Mouse (Mus musculus): Measurements from ENCODE around the gene Sec1. TPM values are rescaled to one million over a fixed set of nuclear protein-coding genes. Genes with fewer than 3 reads are reported as not detected.

Gene Sec1
- total and polyA plus RNA-seq, 2 experiments from 2014 or later, result 0.33 to 1.3 TPM

DNA sequence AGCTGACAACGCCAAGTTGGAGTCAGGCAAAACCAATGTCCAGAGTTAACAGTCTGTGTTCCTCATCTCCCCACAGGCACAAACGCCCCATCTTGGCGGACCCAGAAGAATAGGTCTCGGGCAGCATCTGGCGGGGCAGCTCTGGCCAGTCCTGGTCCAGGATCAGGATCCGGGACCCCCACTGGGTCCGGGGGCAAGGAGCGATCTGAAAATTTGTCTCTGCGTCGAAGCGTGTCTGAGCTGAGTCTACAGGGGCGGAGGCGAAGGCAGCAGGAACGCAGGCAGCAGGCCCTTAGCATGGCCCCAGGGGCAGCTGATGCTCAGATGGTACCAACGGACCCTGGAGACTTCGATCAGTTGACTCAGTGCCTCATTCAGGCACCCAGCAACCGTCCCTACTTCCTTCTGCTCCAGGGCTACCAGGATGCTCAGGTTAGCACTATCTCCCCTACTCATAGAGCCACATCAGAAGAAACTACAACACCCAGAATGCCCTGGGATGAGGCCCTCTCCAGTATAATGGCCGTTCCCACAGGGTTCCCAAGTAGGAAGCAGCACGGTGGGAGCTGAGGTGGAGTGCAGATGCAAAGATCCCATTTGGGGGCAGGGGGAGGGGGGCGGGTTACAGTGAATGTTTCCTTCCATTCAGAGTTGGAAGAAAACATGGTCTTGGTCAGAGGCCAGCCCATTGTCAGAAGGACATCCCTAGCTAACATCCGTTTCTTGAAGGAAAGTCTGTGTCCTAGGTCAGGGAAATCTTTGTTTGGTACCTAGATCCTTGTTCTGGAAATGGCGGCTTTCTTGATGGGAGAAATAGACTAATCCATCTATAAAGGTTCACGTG is 63.9 kb downstream of the Sec1 start:
- H3K4me2 ChIP-seq (ENCODE audit: low read depth, low read length), result peak overlapping the region; percentile 78
- H3K9ac ChIP-seq (replicated peaks; ENCODE audit: low read depth, low read length), result no peak overlapping the region
- TF ChIP-seq EP300 (IDR thresholded peaks at IDR 0.05; ENCODE audit: low read depth) (peak; percentile 53; the same call in 1 of the 2 replicates), CTCF (IDR thresholded peaks at IDR 0.05; ENCODE audit: low read depth) (no peak)
- H3K27me3 ChIP-seq (ENCODE audit: control insufficient read depth, insufficient read depth, low read length), result peaks cover 11% of the 10 kb centered on the region
- DNase-seq (ENCODE audit: low spot score), result peak; percentile 31
- 65% methylated on average over 23 of the region's 23 CpGs for WGBS
- H3K4me3 ChIP-seq (ENCODE audit: low read depth, low read length), result no peak overlapping the region
- H3K4me1 ChIP-seq (ENCODE audit: control insufficient read depth, insufficient read depth), result no peaks in the 10 kb centered on the region
- H3K27ac ChIP-seq (ENCODE audit: low read depth), result peak overlapping the region; percentile 28; the same call in 1 of the 2 replicates
- H3K9me3 ChIP-seq (replicated peaks; ENCODE audit: control insufficient read depth, low read length), result no peaks in the 10 kb centered on the region
- no peak for ATAC-seq (ENCODE audit: insufficient read depth, low read depth)
- H3K36me3 ChIP-seq (replicated peaks; ENCODE audit: control insufficient read depth, insufficient read depth, low read length), result peaks cover 8% of the 10 kb centered on the region; the same call in 1 of the 2 replicates

DNA sequence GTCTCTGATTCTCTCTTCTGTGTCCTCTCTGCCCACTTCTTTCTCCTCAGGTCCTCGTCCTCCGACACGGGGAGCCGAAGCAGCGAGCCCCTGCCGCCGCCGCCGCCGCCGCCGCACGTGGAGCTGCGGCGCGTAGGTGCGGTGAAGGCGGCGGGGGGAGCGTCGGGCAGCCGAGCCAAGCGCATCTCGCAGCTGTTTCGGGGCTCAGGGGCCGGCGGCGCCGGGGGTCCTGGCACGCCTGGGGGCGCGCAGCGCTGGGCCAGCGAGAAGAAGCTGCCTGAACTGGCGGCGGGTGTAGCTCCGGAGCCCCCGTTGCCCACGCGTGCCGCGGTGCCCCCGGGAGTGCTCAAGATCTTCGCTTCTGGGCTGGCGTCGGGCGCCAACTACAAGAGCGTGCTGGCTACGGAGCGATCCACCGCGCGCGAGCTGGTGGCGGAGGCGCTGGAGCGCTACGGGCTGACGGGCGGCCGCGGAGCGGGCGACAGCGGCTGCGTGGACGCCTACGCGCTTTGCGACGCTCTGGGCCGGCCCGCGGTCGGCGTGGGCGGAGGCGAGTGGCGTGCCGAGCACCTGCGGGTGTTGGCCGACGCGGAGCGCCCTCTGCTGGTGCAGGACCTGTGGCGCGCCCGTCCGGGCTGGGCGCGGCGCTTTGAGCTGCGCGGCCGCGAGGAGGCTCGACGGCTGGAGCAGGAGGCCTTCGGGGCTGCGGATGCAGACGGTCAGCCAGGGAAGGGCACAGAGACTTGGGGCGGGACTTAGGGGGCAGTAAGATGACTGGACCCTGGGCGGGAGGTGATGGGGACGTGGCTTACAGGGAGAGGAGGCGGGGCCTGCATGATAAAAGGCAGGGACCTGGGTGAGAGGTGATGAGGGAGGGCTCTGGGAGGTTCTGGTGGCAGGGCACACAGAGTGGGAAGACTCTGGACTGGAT is 65.6 kb downstream of the Sec1 start:
- TF ChIP-seq EP300 (IDR thresholded peaks at IDR 0.05; ENCODE audit: low read depth) (0 out of 2 replicates have a peak, but pooled peaks have one; percentile 19), CTCF (IDR thresholded peaks at IDR 0.05; ENCODE audit: low read depth) (peak; percentile 66)
- DNase-seq (ENCODE audit: low spot score) (peak; percentile 88), ATAC-seq (ENCODE audit: insufficient read depth, low read depth) (peak; percentile 79)
- Histone ChIP-seq H3K4me3 (ENCODE audit: low read depth, low read length) (peak overlapping the region; percentile 57), H3K27me3 (ENCODE audit: control insufficient read depth, insufficient read depth, low read length) (peaks cover 11% of the 10 kb centered on the region), H3K9me3 (replicated peaks; ENCODE audit: control insufficient read depth, low read length) (no peaks in the 10 kb centered on the region), H3K4me1 (ENCODE audit: control insufficient read depth, insufficient read depth) (no peaks in the 10 kb centered on the region), H3K27ac (ENCODE audit: low read depth) (peak overlapping the region; percentile 82), H3K4me2 (ENCODE audit: low read depth, low read length) (peak overlapping the region; percentile 78), H3K36me3 (replicated peaks; ENCODE audit: control insufficient read depth, insufficient read depth, low read length) (peaks cover 4% of the 10 kb centered on the region; the same call in 1 of the 2 replicates), H3K9ac (replicated peaks; ENCODE audit: low read depth, low read length) (peak overlapping the region; percentile 70)
- 1% methylated on average over 101 of the region's 105 CpGs for WGBS

Other genes starting within 250 kb of the Sec1 start
Only the 30 nearest of the 34 such genes appear.
- not detected in 2 replicates for gene Tulp2, start 212.5 kb downstream of the Sec1 start, total RNA-seq (2014; rRNA removed; ENCODE audit: low replicate concordance)
- 0.15 and 0.20 TPM in 2 replicates for gene Tulp2, start 212.5 kb downstream of the Sec1 start, polyA plus RNA-seq (2015; fragmentation: Nextera tagmentation; extraction: Ambion mirVana)
- gene Gm45808, start 207.6 kb downstream of the Sec1 start, total RNA-seq (2014; rRNA removed; ENCODE audit: low replicate concordance), result 14.2 TPM in 1 of 2 replicates, not detected in the other
- 0.18 TPM in 1 of 2 replicates, not detected in the other for gene Gm45808, start 207.6 kb downstream of the Sec1 start, polyA plus RNA-seq (2015; fragmentation: Nextera tagmentation; extraction: Ambion mirVana)
- 3.4 and 5.6 TPM in 2 replicates for gene Dhdh, start 205.6 kb downstream of the Sec1 start, total RNA-seq (2014; rRNA removed; ENCODE audit: low replicate concordance)
- gene Dhdh, start 205.6 kb downstream of the Sec1 start, polyA plus RNA-seq (2015; fragmentation: Nextera tagmentation; extraction: Ambion mirVana), result 5.1 and 5.3 TPM in 2 replicates
- gene Nucb1, start 184.0 kb downstream of the Sec1 start, total RNA-seq (2014; rRNA removed; ENCODE audit: low replicate concordance), result 78.4 and 107 TPM in 2 replicates
- gene Nucb1, start 184.0 kb downstream of the Sec1 start, polyA plus RNA-seq (2015; fragmentation: Nextera tagmentation; extraction: Ambion mirVana), result 108 and 110 TPM in 2 replicates
- 10.6 and 28.8 TPM in 2 replicates for gene Ppp1r15a, start 168.1 kb downstream of the Sec1 start, total RNA-seq (2014; rRNA removed; ENCODE audit: low replicate concordance)
- 19.2 and 22.8 TPM in 2 replicates for gene Ppp1r15a, start 168.1 kb downstream of the Sec1 start, polyA plus RNA-seq (2015; fragmentation: Nextera tagmentation; extraction: Ambion mirVana)
- 1.3 and 3.4 TPM in 2 replicates for gene Plekha4, start 168.1 kb downstream of the Sec1 start, total RNA-seq (2014; rRNA removed; ENCODE audit: low replicate concordance)
- 0.78 and 1.2 TPM in 2 replicates for gene Plekha4, start 168.1 kb downstream of the Sec1 start, polyA plus RNA-seq (2015; fragmentation: Nextera tagmentation; extraction: Ambion mirVana)
- not detected in 2 replicates for gene Hsd17b14, start 139.5 kb downstream of the Sec1 start, total RNA-seq (2014; rRNA removed; ENCODE audit: low replicate concordance)
- 0.11 and 0.34 TPM in 2 replicates for gene Hsd17b14, start 139.5 kb downstream of the Sec1 start, polyA plus RNA-seq (2015; fragmentation: Nextera tagmentation; extraction: Ambion mirVana)
- gene Bcat2, start 124.2 kb downstream of the Sec1 start, total RNA-seq (2014; rRNA removed; ENCODE audit: low replicate concordance), result 70.6 and 97.2 TPM in 2 replicates
- 73.7 and 74.8 TPM in 2 replicates for gene Bcat2, start 124.2 kb downstream of the Sec1 start, polyA plus RNA-seq (2015; fragmentation: Nextera tagmentation; extraction: Ambion mirVana)
- not detected in 2 replicates for gene Fgf21, start 78.9 kb downstream of the Sec1 start, total RNA-seq (2014; rRNA removed; ENCODE audit: low replicate concordance)
- gene Fgf21, start 78.9 kb downstream of the Sec1 start, polyA plus RNA-seq (2015; fragmentation: Nextera tagmentation; extraction: Ambion mirVana), result 0.12 TPM in 1 of 2 replicates, not detected in the other
- gene Fut1, start 77.1 kb downstream of the Sec1 start, total RNA-seq (2014; rRNA removed; ENCODE audit: low replicate concordance), result not detected in 2 replicates
- gene Fut1, start 77.1 kb downstream of the Sec1 start, polyA plus RNA-seq (2015; fragmentation: Nextera tagmentation; extraction: Ambion mirVana), result not detected in 2 replicates
- gene Izumo1, start 72.6 kb downstream of the Sec1 start, total RNA-seq (2014; rRNA removed; ENCODE audit: low replicate concordance), result 0.53 TPM in 1 of 2 replicates, not detected in the other
- 0.11 and 0.23 TPM in 2 replicates for gene Izumo1, start 72.6 kb downstream of the Sec1 start, polyA plus RNA-seq (2015; fragmentation: Nextera tagmentation; extraction: Ambion mirVana)
- 68.8 and 77.6 TPM in 2 replicates for gene Rasip1, start 66.9 kb downstream of the Sec1 start, total RNA-seq (2014; rRNA removed; ENCODE audit: low replicate concordance)
- 13.7 and 14.3 TPM in 2 replicates for gene Rasip1, start 66.9 kb downstream of the Sec1 start, polyA plus RNA-seq (2015; fragmentation: Nextera tagmentation; extraction: Ambion mirVana)
- gene Mamstr, start 54.4 kb downstream of the Sec1 start, total RNA-seq (2014; rRNA removed; ENCODE audit: low replicate concordance), result 5.6 and 6.5 TPM in 2 replicates
- gene Mamstr, start 54.4 kb downstream of the Sec1 start, polyA plus RNA-seq (2015; fragmentation: Nextera tagmentation; extraction: Ambion mirVana), result 7.2 and 7.7 TPM in 2 replicates
- gene Fut2, start 28.0 kb downstream of the Sec1 start, total RNA-seq (2014; rRNA removed; ENCODE audit: low replicate concordance), result not detected in 2 replicates
- gene Fut2, start 28.0 kb downstream of the Sec1 start, polyA plus RNA-seq (2015; fragmentation: Nextera tagmentation; extraction: Ambion mirVana), result 1.5 and 1.7 TPM in 2 replicates
- gene Ntn5, start 10.4 kb downstream of the Sec1 start, total RNA-seq (2014; rRNA removed; ENCODE audit: low replicate concordance), result not detected in 2 replicates
- gene Ntn5, start 10.4 kb downstream of the Sec1 start, polyA plus RNA-seq (2015; fragmentation: Nextera tagmentation; extraction: Ambion mirVana), result 0.11 TPM in 1 of 2 replicates, not detected in the other
- 1.6 and 3.0 TPM in 2 replicates for gene Car11, start 5.4 kb upstream of the Sec1 start, total RNA-seq (2014; rRNA removed; ENCODE audit: low replicate concordance)
- 2.5 and 2.8 TPM in 2 replicates for gene Car11, start 5.4 kb upstream of the Sec1 start, polyA plus RNA-seq (2015; fragmentation: Nextera tagmentation; extraction: Ambion mirVana)
- gene Dbp, start 10.7 kb upstream of the Sec1 start, total RNA-seq (2014; rRNA removed; ENCODE audit: low replicate concordance), result 29.3 and 37.4 TPM in 2 replicates
- 21.9 and 24.9 TPM in 2 replicates for gene Dbp, start 10.7 kb upstream of the Sec1 start, polyA plus RNA-seq (2015; fragmentation: Nextera tagmentation; extraction: Ambion mirVana)
- 1,259 and 1,310 TPM in 2 replicates for gene Rpl18, start 21.1 kb upstream of the Sec1 start, total RNA-seq (2014; rRNA removed; ENCODE audit: low replicate concordance)
- 479 and 486 TPM in 2 replicates for gene Rpl18, start 21.1 kb upstream of the Sec1 start, polyA plus RNA-seq (2015; fragmentation: Nextera tagmentation; extraction: Ambion mirVana)
- gene Sphk2, start 23.6 kb upstream of the Sec1 start, total RNA-seq (2014; rRNA removed; ENCODE audit: low replicate concordance), result 19.5 and 23.3 TPM in 2 replicates
- gene Sphk2, start 23.6 kb upstream of the Sec1 start, polyA plus RNA-seq (2015; fragmentation: Nextera tagmentation; extraction: Ambion mirVana), result 11.1 and 11.4 TPM in 2 replicates
- not detected in 2 replicates for gene Fam83e, start 26.8 kb upstream of the Sec1 start, total RNA-seq (2014; rRNA removed; ENCODE audit: low replicate concordance)
- 0.07 and 0.26 TPM in 2 replicates for gene Fam83e, start 26.8 kb upstream of the Sec1 start, polyA plus RNA-seq (2015; fragmentation: Nextera tagmentation; extraction: Ambion mirVana)
- not detected in 2 replicates for gene Spaca4, start 31.4 kb upstream of the Sec1 start, total RNA-seq (2014; rRNA removed; ENCODE audit: low replicate concordance)
- not detected in 2 replicates for gene Spaca4, start 31.4 kb upstream of the Sec1 start, polyA plus RNA-seq (2015; fragmentation: Nextera tagmentation; extraction: Ambion mirVana)
- gene Lmtk3, start 89.3 kb upstream of the Sec1 start, total RNA-seq (2014; rRNA removed; ENCODE audit: low replicate concordance), result 0.31 TPM in 1 of 2 replicates, not detected in the other
- gene Lmtk3, start 89.3 kb upstream of the Sec1 start, polyA plus RNA-seq (2015; fragmentation: Nextera tagmentation; extraction: Ambion mirVana), result not detected in 2 replicates
- gene Sult2b1, start 90.3 kb upstream of the Sec1 start, total RNA-seq (2014; rRNA removed; ENCODE audit: low replicate concordance), result not detected in 2 replicates
- gene Sult2b1, start 90.3 kb upstream of the Sec1 start, polyA plus RNA-seq (2015; fragmentation: Nextera tagmentation; extraction: Ambion mirVana), result 0.23 and 0.27 TPM in 2 replicates
- 99.9 and 102 TPM in 2 replicates for gene Cyth2, start 120.2 kb upstream of the Sec1 start, total RNA-seq (2014; rRNA removed; ENCODE audit: low replicate concordance)
- gene Cyth2, start 120.2 kb upstream of the Sec1 start, polyA plus RNA-seq (2015; fragmentation: Nextera tagmentation; extraction: Ambion mirVana), result 86.5 and 90.0 TPM in 2 replicates
- gene Kcnj14, start 130.4 kb upstream of the Sec1 start, total RNA-seq (2014; rRNA removed; ENCODE audit: low replicate concordance), result 0.35 TPM in 1 of 2 replicates, not detected in the other
- gene Kcnj14, start 130.4 kb upstream of the Sec1 start, polyA plus RNA-seq (2015; fragmentation: Nextera tagmentation; extraction: Ambion mirVana), result 0.26 and 0.29 TPM in 2 replicates
- 26.7 and 28.8 TPM in 2 replicates for gene Grwd1, start 136.5 kb upstream of the Sec1 start, total RNA-seq (2014; rRNA removed; ENCODE audit: low replicate concordance)
- gene Grwd1, start 136.5 kb upstream of the Sec1 start, polyA plus RNA-seq (2015; fragmentation: Nextera tagmentation; extraction: Ambion mirVana), result 19.3 and 22.7 TPM in 2 replicates
- gene Kdelr1, start 178.4 kb upstream of the Sec1 start, total RNA-seq (2014; rRNA removed; ENCODE audit: low replicate concordance), result 279 and 304 TPM in 2 replicates
- 58.5 and 62.4 TPM in 2 replicates for gene Kdelr1, start 178.4 kb upstream of the Sec1 start, polyA plus RNA-seq (2015; fragmentation: Nextera tagmentation; extraction: Ambion mirVana)
- 1.0 and 3.1 TPM in 2 replicates for gene Grin2d, start 184.0 kb upstream of the Sec1 start, total RNA-seq (2014; rRNA removed; ENCODE audit: low replicate concordance)
- 0.12 and 0.16 TPM in 2 replicates for gene Grin2d, start 184.0 kb upstream of the Sec1 start, polyA plus RNA-seq (2015; fragmentation: Nextera tagmentation; extraction: Ambion mirVana)
- gene Syngr4, start 202.3 kb upstream of the Sec1 start, total RNA-seq (2014; rRNA removed; ENCODE audit: low replicate concordance), result 0.27 TPM in 1 of 2 replicates, not detected in the other
- gene Syngr4, start 202.3 kb upstream of the Sec1 start, polyA plus RNA-seq (2015; fragmentation: Nextera tagmentation; extraction: Ambion mirVana), result 0.58 and 0.71 TPM in 2 replicates
- 94.0 and 124 TPM in 2 replicates for gene Tmem143, start 202.5 kb upstream of the Sec1 start, total RNA-seq (2014; rRNA removed; ENCODE audit: low replicate concordance)
- gene Tmem143, start 202.5 kb upstream of the Sec1 start, polyA plus RNA-seq (2015; fragmentation: Nextera tagmentation; extraction: Ambion mirVana), result 11.7 and 12.0 TPM in 2 replicates